Mouse (Mus musculus): ENCODE measurements at regions not wholly inside any gene's neighbourhood (a gene's known extent, or its start where the extent isn't known, plus 50 kb on each side); places are given as distances from the start of the nearest gene placed in this dataset.
"Not testable (repeated sequence)": the region's sequence is repeated elsewhere in the genome, so short reads cannot be mapped to it uniquely, and the experiment has no call there.

GRCm38 (mm10) chr6:37662747-37663146 lies 132.8 kb downstream of the Akr1d1 start:
- no peak for ATAC-seq (ENCODE audit: insufficient number of reproducible peaks, insufficient read depth, low FRiP score, low TSS enrichment, low read depth)
- Histone ChIP-seq H3K9me3 (no peaks in the 10 kb centered on the region), H3K9ac (no peak overlapping the region), H3K4me2 (no peak overlapping the region), H3K4me1 (no peaks in the 10 kb centered on the region), H3K36me3 (no peaks in the 10 kb centered on the region), H3K4me3 (no peak overlapping the region), H3K27ac (no peak overlapping the region), H3K27me3 (no peaks in the 10 kb centered on the region)
- WGBS, result 46% methylated on average over 2 of the region's 2 CpGs

- Histone ChIP-seq H3K4me2 (no peak overlapping the region), H3K4me3 (no peak overlapping the region), H3K36me3 (no peaks in the 10 kb centered on the region), H3K27ac (no peak overlapping the region), H3K9ac (no peak overlapping the region), H3K27me3 (no peaks in the 10 kb centered on the region), H3K4me1 (no peaks in the 10 kb centered on the region), H3K9me3 (no peaks in the 10 kb centered on the region)
- 87% methylated on average over 5 of the region's 5 CpGs for WGBS
- no peak for ATAC-seq (ENCODE audit: insufficient number of reproducible peaks, insufficient read depth, low FRiP score, low TSS enrichment, low read depth)
Measured at GRCm38 (mm10) chr6:37665576-37665975, 135.6 kb downstream of the Akr1d1 start.

GRCm38 (mm10) chr6:37669407-37669806 lies 139.4 kb downstream of the Akr1d1 start:
- WGBS, result 51% methylated on average over 2 of the region's 2 CpGs

GRCm38 (mm10) chr6:37670701-37671100 lies 140.7 kb downstream of the Akr1d1 start:
- Histone ChIP-seq H3K36me3 (no peaks in the 10 kb centered on the region), H3K9me3 (no peaks in the 10 kb centered on the region), H3K27ac (no peak overlapping the region), H3K4me1 (no peaks in the 10 kb centered on the region), H3K9ac (no peak overlapping the region), H3K4me3 (no peak overlapping the region), H3K4me2 (no peak overlapping the region), H3K27me3 (no peaks in the 10 kb centered on the region)
- 67% methylated on average over 3 of the region's 3 CpGs for WGBS
- no peak for ATAC-seq (ENCODE audit: insufficient number of reproducible peaks, insufficient read depth, low FRiP score, low TSS enrichment, low read depth)

More at GRCm38 (mm10) chr6:37669407-37669806, 139.4 kb downstream of the Akr1d1 start:
- Histone ChIP-seq H3K27me3 (no peaks in the 10 kb centered on the region), H3K9me3 (no peaks in the 10 kb centered on the region), H3K4me1 (no peaks in the 10 kb centered on the region), H3K27ac (no peak overlapping the region), H3K4me3 (no peak overlapping the region), H3K36me3 (no peaks in the 10 kb centered on the region), H3K4me2 (no peak overlapping the region), H3K9ac (no peak overlapping the region)
- no peak for ATAC-seq (ENCODE audit: insufficient number of reproducible peaks, insufficient read depth, low FRiP score, low TSS enrichment, low read depth)

- 81% methylated on average over 3 of the region's 3 CpGs for WGBS
- ATAC-seq (ENCODE audit: insufficient number of reproducible peaks, insufficient read depth, low FRiP score, low TSS enrichment, low read depth), result no peak
- H3K36me3 ChIP-seq, result no peaks in the 10 kb centered on the region
- H3K27me3 ChIP-seq, result no peaks in the 10 kb centered on the region
- H3K9me3 ChIP-seq, result peaks cover 3% of the 10 kb centered on the region; the same call in 1 of the 2 replicates
- H3K9ac ChIP-seq, result no peak overlapping the region
- no peak overlapping the region for H3K4me2 ChIP-seq
- no peak overlapping the region for H3K4me3 ChIP-seq
- H3K4me1 ChIP-seq, result no peaks in the 10 kb centered on the region
- H3K27ac ChIP-seq, result no peak overlapping the region
Measured at GRCm38 (mm10) chr6:37679871-37680270, 149.9 kb downstream of the Akr1d1 start.

- not testable (repeated sequence) for H3K27me3 ChIP-seq; H3K9ac ChIP-seq; H3K36me3 ChIP-seq; H3K27ac ChIP-seq; ATAC-seq (ENCODE audit: insufficient number of reproducible peaks, insufficient read depth, low FRiP score, low TSS enrichment, low read depth); H3K4me1 ChIP-seq; H3K4me2 ChIP-seq; H3K9me3 ChIP-seq; H3K4me3 ChIP-seq
- WGBS, result 97% methylated on average over 2 of the region's 2 CpGs
Measured at GRCm38 (mm10) chr6:37681331-37681730, 151.4 kb downstream of the Akr1d1 start.

GRCm38 (mm10) chr6:37686094-37686493 lies 156.1 kb downstream of the Akr1d1 start:
- WGBS, result 96% methylated on average over 14 of the region's 14 CpGs
- Histone ChIP-seq H3K36me3 (no peaks in the 10 kb centered on the region), H3K4me1 (no peaks in the 10 kb centered on the region), H3K9ac (no peak overlapping the region), H3K4me2 (no peak overlapping the region), H3K27ac (no peak overlapping the region), H3K27me3 (no peaks in the 10 kb centered on the region), H3K9me3 (peaks cover 3% of the 10 kb centered on the region; the same call in 1 of the 2 replicates), H3K4me3 (no peak overlapping the region)
- no peak for ATAC-seq (ENCODE audit: insufficient number of reproducible peaks, insufficient read depth, low FRiP score, low TSS enrichment, low read depth)

GRCm38 (mm10) chr6:37688866-37689617 lies 159.1 kb downstream of the Akr1d1 start:
- Histone ChIP-seq H3K9ac (no peak overlapping the region), H3K9me3 (no peaks in the 10 kb centered on the region), H3K36me3 (no peaks in the 10 kb centered on the region), H3K4me3 (no peak overlapping the region), H3K27ac (no peak overlapping the region), H3K4me1 (no peaks in the 10 kb centered on the region), H3K27me3 (no peaks in the 10 kb centered on the region), H3K4me2 (no peak overlapping the region)
- WGBS, result 44% methylated on average over 1 of the region's 1 CpGs
- ATAC-seq (ENCODE audit: insufficient number of reproducible peaks, insufficient read depth, low FRiP score, low TSS enrichment, low read depth), result no peak

- no peak overlapping the region for H3K4me2 ChIP-seq
- H3K9me3 ChIP-seq, result no peaks in the 10 kb centered on the region
- H3K9ac ChIP-seq, result no peak overlapping the region
- no peaks in the 10 kb centered on the region for H3K27me3 ChIP-seq
- H3K36me3 ChIP-seq, result no peaks in the 10 kb centered on the region
- no peak overlapping the region for H3K4me3 ChIP-seq
- no peak overlapping the region for H3K27ac ChIP-seq
- ATAC-seq (ENCODE audit: insufficient number of reproducible peaks, insufficient read depth, low FRiP score, low TSS enrichment, low read depth), result no peak
- no peaks in the 10 kb centered on the region for H3K4me1 ChIP-seq
Measured at GRCm38 (mm10) chr6:37689696-37690095, 159.7 kb downstream of the Akr1d1 start.

- H3K4me2 ChIP-seq, result no peak overlapping the region
- H3K27me3 ChIP-seq, result no peaks in the 10 kb centered on the region
- no peaks in the 10 kb centered on the region for H3K36me3 ChIP-seq
- H3K4me3 ChIP-seq, result no peak overlapping the region
- no peak overlapping the region for H3K27ac ChIP-seq
- no peak overlapping the region for H3K9ac ChIP-seq
- no peak for ATAC-seq (ENCODE audit: insufficient number of reproducible peaks, insufficient read depth, low FRiP score, low TSS enrichment, low read depth)
- WGBS, result 85% methylated on average over 7 of the region's 7 CpGs
- H3K9me3 ChIP-seq, result no peaks in the 10 kb centered on the region
- H3K4me1 ChIP-seq, result no peaks in the 10 kb centered on the region
Measured at GRCm38 (mm10) chr6:37691976-37692644, 162.1 kb downstream of the Akr1d1 start.

- ATAC-seq (ENCODE audit: insufficient number of reproducible peaks, insufficient read depth, low FRiP score, low TSS enrichment, low read depth), result no peak
- 75% methylated on average over 2 of the region's 2 CpGs for WGBS
- no peak overlapping the region for H3K27ac ChIP-seq
Measured at GRCm38 (mm10) chr6:37692758-37693157, 162.8 kb downstream of the Akr1d1 start.

GRCm38 (mm10) chr6:37696074-37696473 lies 166.1 kb downstream of the Akr1d1 start:
- Histone ChIP-seq H3K9ac (no peak overlapping the region), H3K27ac (no peak overlapping the region), H3K36me3 (no peaks in the 10 kb centered on the region), H3K9me3 (no peaks in the 10 kb centered on the region), H3K4me2 (no peak overlapping the region), H3K27me3 (no peaks in the 10 kb centered on the region), H3K4me1 (no peaks in the 10 kb centered on the region), H3K4me3 (no peak overlapping the region)
- ATAC-seq (ENCODE audit: insufficient number of reproducible peaks, insufficient read depth, low FRiP score, low TSS enrichment, low read depth), result no peak

More at GRCm38 (mm10) chr6:37692758-37693157, 162.8 kb downstream of the Akr1d1 start:
- H3K27me3 ChIP-seq, result no peaks in the 10 kb centered on the region
- no peaks in the 10 kb centered on the region for H3K4me1 ChIP-seq
- H3K9me3 ChIP-seq, result no peaks in the 10 kb centered on the region
- no peak overlapping the region for H3K9ac ChIP-seq
- H3K4me2 ChIP-seq, result no peak overlapping the region
- no peak overlapping the region for H3K4me3 ChIP-seq
- H3K36me3 ChIP-seq, result no peaks in the 10 kb centered on the region
